Mouse (Mus musculus): Measurements from ENCODE around the gene Ppp1r13b. TPM values are rescaled to one million over a fixed set of nuclear protein-coding genes. Genes with fewer than 3 reads are reported as not detected.
"Not testable (repeated sequence)": the region's sequence is repeated elsewhere in the genome, so short reads cannot be mapped to it uniquely, and the experiment has no call there.

The Ppp1r13b gene
- 32.0 and 34.1 TPM in 2 replicates for polyA plus RNA-seq (2012; rRNA removed)

DNA sequence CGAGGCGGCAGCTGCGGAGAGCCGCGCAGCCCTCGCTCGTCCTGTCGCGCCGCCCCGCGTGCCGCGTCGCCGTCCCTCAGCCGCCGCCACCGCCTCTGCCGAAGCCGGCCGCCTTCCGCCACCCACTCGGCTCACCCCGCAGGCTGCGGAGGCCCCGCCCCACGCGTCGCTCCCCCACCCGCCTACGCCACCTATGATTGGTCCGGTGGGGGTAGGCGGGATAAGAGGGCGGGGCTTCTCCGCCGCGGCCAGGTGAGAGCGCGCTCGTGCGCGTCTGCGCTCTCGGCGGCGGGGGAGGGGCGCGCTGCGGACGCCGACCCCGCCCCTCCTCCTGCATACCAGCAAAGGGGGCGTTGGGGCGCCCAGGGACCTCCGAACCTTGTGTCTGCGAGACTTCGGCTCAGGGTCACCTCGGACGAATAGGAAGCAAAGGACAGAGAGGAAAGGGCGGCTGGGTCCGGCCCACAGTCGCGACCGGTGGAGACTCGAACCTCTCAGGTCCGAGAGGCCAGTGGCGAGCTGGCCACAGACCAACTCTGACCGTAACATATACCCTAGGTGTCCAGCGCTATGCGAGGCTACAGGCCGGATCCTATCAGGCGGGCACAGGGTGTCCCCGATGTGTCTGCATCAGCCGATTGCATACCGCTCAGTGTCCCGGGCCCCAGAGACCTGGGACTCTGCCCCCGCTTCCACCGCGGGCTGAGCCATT, at the start of gene Ppp1r13b:
Gene Ppp1r13b (minus strand): TSS at position 141 of the 712 bp plus-strand sequence.
- TF ChIP-seq POLR2A (IDR thresholded peaks at IDR 0.05; ENCODE audit: borderline replicate concordance, extremely low read depth, low read depth, low read length) (peak; percentile 63; the same call in 1 of the 2 replicates), CTCF (IDR thresholded peaks at IDR 0.05; ENCODE audit: insufficient read depth, low read length) (no peak)
- WGBS, result 1% methylated on average over 77 of the region's 80 CpGs
- Histone ChIP-seq H3K4me3 (replicated peaks; ENCODE audit: extremely low read depth, low read depth, low read length) (peak within 1 kb of the TSS; percentile 71), H3K4me1 (ENCODE audit: control insufficient read depth, insufficient read depth, low read length) (peaks cover 7% of the 10 kb centered on the region)
- DNase-seq, result peak; percentile 86

DNA sequence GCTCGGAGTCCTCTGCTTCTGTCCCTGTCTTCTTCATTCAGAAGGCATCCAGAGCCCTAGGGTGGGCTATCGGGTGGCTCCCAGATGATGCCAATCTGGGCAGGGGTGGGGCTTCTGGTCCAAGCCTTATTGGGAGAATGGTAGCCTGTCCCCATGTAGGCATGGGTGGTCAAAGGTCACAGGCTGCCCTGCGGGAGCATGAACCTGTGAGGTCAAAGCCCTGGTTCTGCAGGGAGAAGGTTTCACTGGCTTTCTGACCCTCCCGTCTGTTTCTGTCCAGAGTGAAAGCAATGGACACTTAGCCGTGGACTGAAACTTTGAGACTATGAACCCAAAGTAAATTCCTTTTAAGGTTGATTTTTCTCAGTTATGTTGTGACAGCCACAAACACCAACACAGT, 48.3 kb upstream of the Ppp1r13b start:
- Histone ChIP-seq H3K4me3 (replicated peaks; ENCODE audit: extremely low read depth, low read depth, low read length) (no peak overlapping the region), H3K4me1 (ENCODE audit: control insufficient read depth, insufficient read depth, low read length) (peaks cover 6% of the 10 kb centered on the region)
- no peak for DNase-seq
- 80% methylated on average over 5 of the region's 5 CpGs for WGBS
- TF ChIP-seq CTCF (IDR thresholded peaks at IDR 0.05; ENCODE audit: insufficient read depth, low read length) (no peak), POLR2A (IDR thresholded peaks at IDR 0.05; ENCODE audit: borderline replicate concordance, extremely low read depth, low read depth, low read length) (no peak)

DNA sequence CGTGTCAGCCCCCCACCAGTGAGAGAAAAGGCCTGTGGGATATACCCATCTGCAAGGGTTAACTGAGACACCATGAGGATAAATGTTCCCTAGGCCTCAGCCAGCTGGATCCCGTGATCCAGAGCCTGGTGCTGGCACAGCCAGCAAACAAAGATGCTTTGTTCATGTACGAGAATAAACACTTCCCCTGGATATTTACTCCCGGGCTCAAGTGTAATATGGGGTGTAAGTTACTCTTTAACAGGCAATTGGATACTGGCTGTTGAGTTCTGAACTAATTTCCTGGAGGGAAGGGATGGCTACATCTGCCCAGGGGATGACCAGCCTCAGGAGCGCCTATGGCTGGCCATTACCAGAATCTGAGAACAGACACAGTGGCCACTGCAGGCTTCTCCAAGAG, 43.8 kb upstream of the Ppp1r13b start:
- Histone ChIP-seq H3K4me3 (replicated peaks; ENCODE audit: extremely low read depth, low read depth, low read length) (no peak overlapping the region), H3K4me1 (ENCODE audit: control insufficient read depth, insufficient read depth, low read length) (peaks cover 6% of the 10 kb centered on the region)
- no peak for DNase-seq
- TF ChIP-seq CTCF (IDR thresholded peaks at IDR 0.05; ENCODE audit: insufficient read depth, low read length) (no peak), POLR2A (IDR thresholded peaks at IDR 0.05; ENCODE audit: borderline replicate concordance, extremely low read depth, low read depth, low read length) (no peak)
- 29% methylated on average over 5 of the region's 5 CpGs for WGBS

DNA sequence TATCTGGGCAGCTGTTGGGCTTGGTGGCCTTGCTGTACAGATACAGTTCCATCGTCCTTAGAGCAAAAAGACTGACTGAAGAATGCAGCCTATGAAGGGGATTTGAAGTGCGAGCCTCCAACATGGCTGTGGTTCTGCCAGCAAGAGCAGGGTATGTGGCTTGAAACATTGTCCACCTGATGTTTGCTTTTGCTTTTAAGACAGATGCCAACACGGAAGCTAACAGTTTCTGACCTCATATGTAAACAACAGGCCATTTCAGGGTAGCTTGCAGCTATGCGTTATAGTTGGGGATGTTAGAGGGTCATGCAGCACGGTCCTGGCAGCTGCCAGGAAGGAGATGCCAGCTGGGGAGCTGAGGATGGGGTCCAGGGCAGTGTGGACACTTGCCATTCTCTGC, 42.6 kb upstream of the Ppp1r13b start:
- WGBS, result 42% methylated on average over 5 of the region's 5 CpGs
- Histone ChIP-seq H3K4me3 (replicated peaks; ENCODE audit: extremely low read depth, low read depth, low read length) (no peak overlapping the region), H3K4me1 (ENCODE audit: control insufficient read depth, insufficient read depth, low read length) (peaks cover 11% of the 10 kb centered on the region)
- no peak for TF ChIP-seq POLR2A (IDR thresholded peaks at IDR 0.05; ENCODE audit: borderline replicate concordance, extremely low read depth, low read depth, low read length)
- TF ChIP-seq CTCF (IDR thresholded peaks at IDR 0.05; ENCODE audit: insufficient read depth, low read length), result no peak
- no peak for DNase-seq

DNA sequence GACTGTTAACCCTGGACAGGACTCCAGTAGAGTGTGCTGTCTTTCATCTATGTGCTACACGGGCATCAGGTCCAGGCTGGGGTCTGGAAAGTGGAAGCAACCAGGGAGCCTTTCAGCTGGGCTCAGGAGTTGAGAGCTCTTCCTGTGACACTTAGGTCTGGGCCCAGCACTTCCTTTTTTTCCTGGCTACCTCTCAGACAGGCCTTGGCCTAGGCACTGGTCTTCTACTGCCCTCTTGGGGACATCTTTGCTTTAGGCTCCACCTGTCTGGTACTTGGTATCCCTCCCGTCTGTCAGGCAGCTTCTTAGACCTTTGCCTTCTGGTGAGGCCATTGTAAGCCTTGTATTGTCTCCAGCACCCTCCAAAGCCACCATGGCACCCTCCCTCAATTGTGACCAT, 38.8 kb upstream of the Ppp1r13b start:
- peak; percentile 59 for DNase-seq
- Histone ChIP-seq H3K4me3 (replicated peaks; ENCODE audit: extremely low read depth, low read depth, low read length) (no peak overlapping the region), H3K4me1 (ENCODE audit: control insufficient read depth, insufficient read depth, low read length) (peaks cover 24% of the 10 kb centered on the region)
- WGBS, result 5% methylated on average over 2 of the region's 2 CpGs
- no peak for TF ChIP-seq POLR2A (IDR thresholded peaks at IDR 0.05; ENCODE audit: borderline replicate concordance, extremely low read depth, low read depth, low read length)
- TF ChIP-seq CTCF (IDR thresholded peaks at IDR 0.05; ENCODE audit: insufficient read depth, low read length), result peak; percentile 96

DNA sequence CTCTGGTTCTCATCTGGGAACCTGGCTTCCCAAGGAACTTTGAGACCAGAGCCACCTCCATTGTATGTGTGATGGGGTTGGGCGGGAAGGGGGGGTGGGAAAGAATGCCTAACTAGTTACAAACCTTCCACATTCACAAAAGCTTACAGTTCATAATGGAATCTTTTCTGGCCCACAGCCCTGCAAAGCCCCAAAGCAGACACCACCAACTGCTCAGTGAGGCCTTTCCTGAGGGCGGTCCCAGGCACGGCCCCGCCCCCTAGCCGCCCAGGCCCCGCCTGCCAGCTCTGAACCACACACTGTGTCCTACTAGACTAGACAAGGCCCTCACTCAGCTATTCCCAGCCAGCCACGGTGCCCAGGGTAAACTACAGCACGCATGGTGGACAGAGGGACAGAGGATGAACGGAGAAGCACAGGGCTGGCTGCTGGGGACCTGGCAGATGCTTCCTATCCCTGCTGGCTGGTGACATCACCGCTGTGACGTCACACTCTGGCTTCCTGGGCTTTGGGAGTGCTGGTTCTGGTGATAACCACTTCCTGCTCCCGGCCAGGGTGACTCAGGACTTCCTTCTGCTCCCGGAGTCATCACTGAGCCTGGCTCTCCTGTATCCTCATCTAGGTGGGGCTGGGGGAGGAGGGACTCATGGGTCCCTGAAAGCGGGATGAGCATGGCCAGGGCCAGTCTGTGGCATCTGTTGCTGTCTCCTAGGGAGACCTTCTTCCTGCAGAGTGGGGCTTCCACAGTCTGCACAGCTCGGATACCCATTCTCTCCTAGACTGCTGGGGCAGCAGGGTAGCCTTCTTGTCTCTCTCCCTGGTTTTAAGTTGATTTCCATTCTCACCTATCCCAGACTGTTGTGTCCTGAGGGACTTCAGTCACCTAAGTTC, 38.1 kb upstream of the Ppp1r13b start:
- not testable (repeated sequence) for H3K4me3 ChIP-seq (replicated peaks; ENCODE audit: extremely low read depth, low read depth, low read length)
- H3K4me1 ChIP-seq (ENCODE audit: control insufficient read depth, insufficient read depth, low read length), result peaks cover 23% of the 10 kb centered on the region
- 33% methylated on average over 15 of the region's 15 CpGs for WGBS
- DNase-seq, result peak; percentile 27

DNA sequence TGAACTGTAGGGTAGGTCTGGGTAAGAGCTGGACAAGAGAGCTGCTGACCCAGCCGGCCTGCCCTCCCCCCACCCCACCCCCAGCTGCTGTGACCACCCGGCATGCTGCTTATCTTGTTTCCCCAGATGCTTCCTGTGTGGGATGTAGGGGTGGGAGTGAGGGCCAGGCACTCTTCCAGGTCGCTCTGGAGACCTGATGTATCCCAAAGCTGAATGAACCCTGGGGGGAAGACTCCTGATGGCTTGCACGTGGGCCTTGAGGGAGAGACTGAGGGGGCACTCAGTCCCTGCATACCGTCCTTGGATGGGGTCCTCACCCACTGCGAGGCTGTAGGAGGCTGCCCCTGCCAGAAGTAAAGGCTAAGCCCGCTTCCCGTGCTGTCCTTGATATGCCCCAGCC, 37.2 kb upstream of the Ppp1r13b start:
- H3K4me3 ChIP-seq (replicated peaks; ENCODE audit: extremely low read depth, low read depth, low read length), result no peak overlapping the region
- 25% methylated on average over 8 of the region's 8 CpGs for WGBS
- no peak for TF ChIP-seq CTCF (IDR thresholded peaks at IDR 0.05; ENCODE audit: insufficient read depth, low read length)
- peak; percentile 14; the same call in 1 of the 2 replicates for TF ChIP-seq POLR2A (IDR thresholded peaks at IDR 0.05; ENCODE audit: borderline replicate concordance, extremely low read depth, low read depth, low read length)
- DNase-seq, result peak; percentile 43
- H3K4me1 ChIP-seq (ENCODE audit: control insufficient read depth, insufficient read depth, low read length), result peaks cover 23% of the 10 kb centered on the region

DNA sequence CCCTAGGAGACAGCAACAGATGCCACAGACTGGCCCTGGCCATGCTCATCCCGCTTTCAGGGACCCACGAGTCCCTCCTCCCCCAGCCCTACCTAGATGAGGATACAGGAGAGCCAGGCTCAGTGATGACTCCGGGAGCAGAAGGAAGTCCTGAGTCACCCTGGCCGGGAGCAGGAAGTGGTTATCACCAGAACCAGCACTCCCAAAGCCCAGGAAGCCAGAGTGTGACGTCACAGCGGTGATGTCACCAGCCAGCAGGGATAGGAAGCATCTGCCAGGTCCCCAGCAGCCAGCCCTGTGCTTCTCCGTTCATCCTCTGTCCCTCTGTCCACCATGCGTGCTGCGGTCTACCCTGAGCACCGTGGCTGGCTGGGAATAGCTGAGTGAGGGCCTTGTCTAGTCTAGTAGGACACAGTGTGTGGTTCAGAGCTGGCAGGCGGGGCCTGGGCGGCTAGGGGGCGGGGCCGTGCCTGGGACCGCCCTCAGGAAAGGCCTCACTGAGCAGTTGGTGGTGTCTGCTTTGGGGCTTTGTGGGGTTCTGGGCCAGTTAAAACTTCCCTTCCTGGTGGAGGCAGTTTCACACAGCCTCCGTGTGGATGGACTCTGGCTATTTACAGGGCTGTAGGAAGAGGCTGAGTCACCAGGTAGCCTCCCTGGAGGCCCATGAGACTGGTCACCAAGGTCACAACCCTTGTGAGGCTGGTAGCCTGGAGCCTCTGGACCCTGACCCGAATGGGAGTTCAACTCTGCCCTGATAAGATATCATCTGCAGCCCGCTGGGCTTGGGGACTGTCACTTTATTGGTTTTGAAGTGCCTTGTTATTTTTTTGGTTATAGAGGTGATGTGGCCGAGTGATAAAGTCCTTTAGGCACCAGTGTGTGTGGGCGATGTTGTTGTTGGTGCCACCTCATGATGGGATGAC, 36.4 kb upstream of the Ppp1r13b start:
- H3K4me1 ChIP-seq (ENCODE audit: control insufficient read depth, insufficient read depth, low read length), result peaks cover 23% of the 10 kb centered on the region
- DNase-seq; H3K4me3 ChIP-seq (replicated peaks; ENCODE audit: extremely low read depth, low read depth, low read length): not testable (repeated sequence)
- 42% methylated on average over 17 of the region's 20 CpGs for WGBS

DNA sequence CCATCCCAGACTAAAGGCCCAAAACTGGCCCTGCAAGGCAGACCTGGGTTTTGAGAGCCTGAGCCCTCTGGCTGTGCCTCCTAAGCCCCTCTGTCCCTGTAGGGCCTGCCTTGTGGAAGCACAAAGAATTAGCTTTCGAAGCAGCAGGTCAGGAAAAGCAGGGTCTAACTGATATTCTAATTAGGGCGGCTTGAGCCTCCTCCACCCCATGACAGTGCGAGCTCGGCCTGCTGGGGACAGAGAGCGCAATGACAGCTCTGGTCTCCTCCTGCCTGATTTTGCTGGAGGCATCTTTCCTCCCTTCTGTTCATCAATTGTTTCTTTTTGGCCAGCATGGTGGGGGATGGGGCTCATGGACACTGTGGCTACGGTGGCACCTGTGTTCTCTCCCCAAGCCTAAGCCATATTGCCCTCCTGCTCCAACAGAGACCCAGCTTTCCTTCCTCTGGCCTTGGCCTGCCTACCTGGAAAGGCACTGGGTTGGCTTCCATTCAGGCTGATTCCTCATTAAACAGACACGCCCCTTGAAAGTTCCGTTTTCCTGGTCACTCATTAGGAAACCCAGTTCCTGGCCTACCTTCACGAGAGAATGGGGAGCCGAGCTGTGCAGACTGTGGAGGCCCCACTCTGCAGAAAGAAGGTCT, 35.6 kb upstream of the Ppp1r13b start:
- 60% methylated on average over 10 of the region's 10 CpGs for WGBS
- TF ChIP-seq CTCF (IDR thresholded peaks at IDR 0.05; ENCODE audit: insufficient read depth, low read length) (no peak), POLR2A (IDR thresholded peaks at IDR 0.05; ENCODE audit: borderline replicate concordance, extremely low read depth, low read depth, low read length) (no peak)
- peaks cover 23% of the 10 kb centered on the region for H3K4me1 ChIP-seq (ENCODE audit: control insufficient read depth, insufficient read depth, low read length)
- H3K4me3 ChIP-seq (replicated peaks; ENCODE audit: extremely low read depth, low read depth, low read length), result no peak overlapping the region
- peak; percentile 32 for DNase-seq
